Mouse (Mus musculus): ENCODE results near the gene Gm14419.
"Not testable (repeated sequence)": the region's sequence is repeated elsewhere in the genome, so short reads cannot be mapped to it uniquely, and the experiment has no call there.

Gene Gm14419

GRCm38 (mm10) chr2:177000656-177001055, at the start of gene Gm14419:
Gene Gm14419 (plus strand): TSS chr2:177000956.
- not testable (repeated sequence) for DNase-seq (ENCODE audit: low spot score in 2 of 2)

Measured in left cerebral cortex, adult 9 months (tissue).